Comparison of ENCODE assay signal across 7 mouse cellular contexts in the genomic region with DNA sequence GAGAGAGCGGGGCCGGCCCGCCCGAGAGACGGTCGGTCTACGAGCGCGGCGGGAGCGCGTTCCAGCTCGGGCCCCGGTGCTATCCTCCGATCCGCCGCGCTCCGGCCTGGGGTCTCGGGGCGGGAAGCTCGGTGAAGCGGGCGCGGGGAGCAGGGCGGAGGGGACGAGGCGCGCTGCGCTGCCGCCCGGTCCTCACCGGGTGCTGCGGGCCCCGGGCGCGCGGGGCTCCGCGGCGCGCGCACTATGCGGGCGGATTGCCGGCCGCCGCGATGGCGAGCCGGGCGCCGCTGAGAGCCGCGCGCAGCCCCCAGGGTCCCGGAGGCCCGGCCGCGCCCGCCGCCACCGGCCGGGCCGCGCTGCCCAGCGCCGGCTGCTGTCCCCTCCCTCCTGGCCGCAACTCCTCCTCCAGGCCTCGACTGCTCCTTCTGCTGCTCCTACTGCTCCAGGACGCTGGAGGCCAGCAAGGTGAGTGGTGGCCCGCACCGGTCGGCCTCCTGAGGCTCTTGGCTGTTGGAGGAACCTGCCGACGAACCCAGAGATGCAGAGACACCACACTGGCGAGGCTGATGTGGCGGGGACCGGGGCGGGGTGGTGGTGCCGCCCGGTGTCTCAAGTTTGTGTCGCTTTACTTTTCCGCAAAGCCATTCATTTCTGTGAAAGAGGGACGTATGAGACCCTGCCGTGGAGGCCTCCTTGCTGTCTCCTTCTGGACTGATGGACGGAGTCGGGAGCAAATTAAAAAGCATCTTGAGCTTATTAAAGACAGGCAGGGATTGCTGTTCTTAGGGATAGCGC. TPM values are rescaled to one million over a fixed set of nuclear protein-coding genes. Genes with fewer than 3 reads are reported as not detected.
DNase-seq lines count a peak whose midpoint lies in the region; ATAC-seq lines count a peak whose summit lies in the region.

No protein-coding gene starts in this region.

- DNase-seq in NIH3T3 (ENCODE audit: low read depth): peak; percentile 40
- DNase-seq in layer of hippocampus, postnatal 25 days (ENCODE audit: extremely low spot score in 1 of 2, low spot score in 1 of 2): peak; percentile 6 to 27
- DNase-seq in right cerebral cortex, postnatal 10 days (ENCODE audit: low spot score in 2 of 2): peak; percentile 35 to 42

- no peaks in the 10 kb centered on the region for H3K27me3 ChIP-seq in forebrain, embryonic 13.5 days
- H3K27me3 ChIP-seq in hindbrain, embryonic 12.5 days: no peaks in the 10 kb centered on the region

- H3K4me2 ChIP-seq in forebrain, embryonic 13.5 days: peak overlapping the region; percentile 78
- peak overlapping the region; percentile 71 for H3K4me2 ChIP-seq in hindbrain, embryonic 12.5 days (replicated peaks)

- H3K27ac ChIP-seq in brown adipose tissue, adult 24 weeks (replicated peaks; ENCODE audit: low read depth, low read length): no peak overlapping the region
- peak overlapping the region; percentile 88 for H3K27ac ChIP-seq in forebrain, embryonic 13.5 days
- peak overlapping the region; percentile 89 for H3K27ac ChIP-seq in hindbrain, embryonic 12.5 days

- H3K36me3 ChIP-seq in forebrain, embryonic 13.5 days (ENCODE audit: poor library complexity, severe bottlenecking): no peaks in the 10 kb centered on the region
- no peaks in the 10 kb centered on the region for H3K36me3 ChIP-seq in hindbrain, embryonic 12.5 days

- no peaks in the 10 kb centered on the region for H3K4me1 ChIP-seq in brown adipose tissue, adult 24 weeks (ENCODE audit: control insufficient read depth, insufficient read depth, insufficient read length, low read length)
- H3K4me1 ChIP-seq in forebrain, embryonic 13.5 days: peaks cover 20% of the 10 kb centered on the region
- H3K4me1 ChIP-seq in hindbrain, embryonic 12.5 days: peaks cover 24% of the 10 kb centered on the region

- under 1% methylated on average over 24 of the region's 89 CpGs for WGBS in forebrain, embryonic 13.5 days
- WGBS in hindbrain, embryonic 12.5 days: under 1% methylated on average over 65 of the region's 89 CpGs

- H3K4me3 ChIP-seq in brown adipose tissue, adult 24 weeks (ENCODE audit: insufficient read depth, low read depth, low read length): peak overlapping the region; percentile 86
- peak overlapping the region; percentile 92 for H3K4me3 ChIP-seq in forebrain, embryonic 13.5 days
- peak overlapping the region; percentile 61 for H3K4me3 ChIP-seq in hindbrain, embryonic 12.5 days

- H3K9ac ChIP-seq in forebrain, embryonic 13.5 days: peak overlapping the region; percentile 86
- H3K9ac ChIP-seq in hindbrain, embryonic 12.5 days: peak overlapping the region; percentile 87

- H3K9me3 ChIP-seq in forebrain, embryonic 13.5 days (replicated peaks): no peaks in the 10 kb centered on the region
- no peaks in the 10 kb centered on the region for H3K9me3 ChIP-seq in hindbrain, embryonic 12.5 days (replicated peaks)

- ATAC-seq in forebrain, embryonic 13.5 days: peak; percentile 72; the same call in 1 of the 2 replicates
- ATAC-seq in hindbrain, embryonic 12.5 days (ENCODE audit: low FRiP score): peak; percentile 68
- peak; percentile 17 for ATAC-seq in megakaryocyte, adult 5-6 weeks (ENCODE audit: poor library complexity, severe bottlenecking)

RNA-seq across cellular contexts. Expression of gene Dcbld2, which starts 0.4 kb away (rescaled TPM):
- 5.4 and 7.8 TPM in 2 replicates for polyA plus RNA-seq in brown adipose tissue, adult 24 weeks (2012; ENCODE audit: insufficient read depth, insufficient read length, missing spikeins)
- polyA plus RNA-seq in forebrain, embryonic 13.5 days (2015; fragmentation: Nextera tagmentation; extraction: Ambion mirVana): 5.4 and 6.1 TPM in 2 replicates
- polyA plus RNA-seq in hindbrain, embryonic 12.5 days (2016; fragmentation: Nextera tagmentation; extraction: Ambion mirVana): 10.2 and 12.9 TPM in 2 replicates
- total RNA-seq in layer of hippocampus, postnatal 25 days (2021): 10 to 100 TPM; 12.6 to 12.9 TPM
- total RNA-seq in megakaryocyte, adult 5-6 weeks (2015): 0.50 and 0.62 TPM in 2 replicates
- 0.45 and 0.59 TPM in 2 replicates for total RNA-seq in megakaryocyte, adult 5-6 weeks (2017)

Comparison
In these comparisons a context has a peak if more than half of its experiments do, and no peak if none do; other contexts are left out.
1. ATAC-seq: peak in every context shown above with its lines; median percentile 72 in forebrain, embryonic 13.5 days; 68 in hindbrain, embryonic 12.5 days; 17 in megakaryocyte, adult 5-6 weeks.